Mouse (Mus musculus) megakaryocyte, embryonic 14.5 days (primary cell): ENCODE data around the gene Spout1.
"Not testable (repeated sequence)": the region's sequence is repeated elsewhere in the genome, so short reads cannot be mapped to it uniquely, and the experiment has no call there.

Experiments
- FLI1 ChIP-seq: IDR thresholded peaks from 2 replicates; pipeline ENCODE4 v1.6.1; 2012; ENCODE audit warnings: low read length, inconsistent platforms, mixed read lengths
- GATA1 ChIP-seq: IDR thresholded peaks from 3 replicates; pipeline ENCODE4 v1.6.1; 2012; ENCODE audit warnings: mixed read lengths, low read length, inconsistent platforms, borderline replicate concordance

DNA sequence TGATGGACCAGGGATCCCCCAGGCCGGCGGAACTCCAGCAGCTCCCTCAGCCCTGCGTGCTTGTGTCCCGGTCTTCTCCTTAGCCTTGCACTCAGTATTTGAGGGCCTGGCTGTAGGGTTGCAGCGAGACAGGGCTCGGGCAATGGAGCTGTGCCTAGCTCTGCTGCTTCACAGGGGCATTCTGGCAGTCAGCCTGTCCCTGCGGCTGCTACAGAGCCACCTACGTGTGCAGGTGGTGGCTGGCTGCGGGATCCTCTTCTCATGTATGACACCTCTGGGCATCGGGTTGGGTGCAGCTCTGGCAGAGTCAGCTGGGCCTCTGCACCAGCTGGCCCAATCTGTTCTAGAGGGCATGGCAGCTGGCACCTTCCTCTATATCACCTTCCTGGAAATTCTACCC, 18.4 kb downstream of the Spout1 start:
- not testable (repeated sequence) for TF ChIP-seq GATA1, FLI1
